Mouse (Mus musculus): ENCODE measurements around the gene Prpf6. TPM values are rescaled to one million over a fixed set of nuclear protein-coding genes. Genes with fewer than 3 reads are reported as not detected.

The Prpf6 gene
- polyA plus RNA-seq, 1 experiment from 2014 or later = 43.0 TPM

DNA sequence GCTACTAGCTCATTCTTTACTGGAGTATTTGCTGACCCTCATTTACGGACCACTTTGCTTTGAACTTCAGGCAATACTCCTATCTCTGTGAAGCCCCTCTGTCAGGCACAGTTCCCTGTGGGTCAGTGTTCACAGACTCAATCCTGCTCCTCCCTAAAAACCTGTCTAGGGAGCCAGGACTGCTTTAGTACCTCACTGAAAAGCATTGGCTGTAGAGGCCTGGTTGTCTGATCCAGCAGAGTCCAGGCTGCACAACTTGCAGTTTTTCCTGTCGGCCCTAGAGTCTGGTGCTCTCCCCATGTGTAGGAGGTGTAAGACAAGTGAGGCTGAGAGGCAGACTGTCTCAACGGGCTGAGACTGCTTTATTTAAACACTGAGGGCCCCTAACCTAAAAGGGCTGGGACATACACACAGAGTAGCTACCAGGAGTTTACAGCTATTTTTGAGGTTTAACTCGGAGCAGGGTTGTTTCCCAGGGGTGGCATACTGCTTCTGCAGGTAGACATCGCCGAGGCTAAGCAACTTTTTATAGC is 8.6 kb downstream of the Prpf6 start:
- Histone ChIP-seq H3K9me3 (ENCODE audit: control insufficient read depth, low read length) (no peaks in the 10 kb centered on the region), H3K4me1 (ENCODE audit: control insufficient read depth in 2 of 2, insufficient read depth in 2 of 2, low read length in 2 of 2) (peaks cover 4 to 17% of the 10 kb centered on the region in 2 experiments), H3K27me3 (ENCODE audit: control insufficient read depth, insufficient read depth, low read length) (no peaks in the 10 kb centered on the region), H3K9ac (ENCODE audit: low read length) (peak overlapping the region; percentile 94), H3K27ac (replicated peaks in 1 of 2; ENCODE audit: control insufficient read depth in 1 of 2, insufficient read depth in 1 of 2, low read depth in 2 of 2, low read length in 2 of 2) (peak overlapping the region in 1 of 2 experiments; percentile 80; a peak in 2 of 4 replicates), H3K36me3 (ENCODE audit: control insufficient read depth, insufficient read depth, low read length) (no peaks in the 10 kb centered on the region), H3K4me2 (ENCODE audit: low read length) (peak overlapping the region; percentile 86), H3K4me3 (ENCODE audit: control insufficient read depth in 1 of 2, insufficient read depth in 1 of 2, low read depth in 1 of 2, low read length in 2 of 2) (peak overlapping the region; percentile 85 to 96; a peak in 3 of 4 replicates)
- 65% methylated on average over 6 of the region's 6 CpGs for WGBS
- no peak for ATAC-seq (ENCODE audit: insufficient number of reproducible peaks, insufficient read depth, low FRiP score, low read depth)

DNA sequence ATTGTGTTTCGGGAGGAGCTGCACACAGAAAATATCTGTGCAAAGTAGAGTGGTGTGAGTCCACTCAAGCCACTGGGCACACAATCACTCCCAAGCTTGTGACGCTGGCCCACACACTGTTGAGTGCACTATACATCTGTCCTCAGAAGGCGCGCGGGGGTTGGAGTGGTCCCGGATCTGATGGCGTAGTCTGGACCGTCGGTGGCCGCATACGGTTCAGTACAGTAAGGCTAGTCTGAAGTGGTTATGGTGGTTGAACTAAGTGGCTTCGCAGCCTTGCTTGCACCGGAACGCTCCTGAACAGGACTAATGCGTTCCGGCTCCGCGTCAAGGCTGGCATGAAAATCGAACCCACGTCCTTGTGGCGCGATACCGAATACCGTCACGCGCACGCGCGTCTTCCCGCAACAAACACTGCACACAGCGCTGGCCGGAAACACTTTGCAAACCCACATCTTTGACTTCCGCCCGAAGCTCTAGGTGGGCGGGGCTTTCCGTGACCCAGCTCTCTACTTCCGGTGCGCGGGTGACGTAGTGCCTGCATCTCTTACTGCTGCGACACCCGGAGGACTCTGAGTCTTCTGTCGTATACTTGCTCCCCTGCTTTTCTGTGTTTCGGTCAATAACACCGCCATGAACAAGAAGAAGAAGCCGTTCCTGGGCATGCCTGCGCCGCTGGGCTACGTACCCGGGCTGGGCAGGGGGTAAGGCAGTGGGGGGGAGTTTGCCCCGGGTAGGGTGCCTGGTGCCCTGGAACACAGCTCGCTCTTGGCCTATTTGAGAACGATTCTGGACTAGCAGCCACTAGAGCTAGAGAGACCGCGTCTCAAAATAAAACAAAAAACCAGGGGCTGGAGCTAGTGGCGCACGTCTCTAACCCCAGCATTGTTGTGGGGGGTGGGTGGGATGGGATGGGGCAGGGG is 9.4 kb downstream of the Prpf6 start:
- Histone ChIP-seq H3K4me2 (ENCODE audit: low read length) (peak overlapping the region; percentile 86), H3K4me3 (ENCODE audit: control insufficient read depth in 1 of 2, insufficient read depth in 1 of 2, low read depth in 1 of 2, low read length in 2 of 2) (peak overlapping the region; percentile 85 to 96), H3K27me3 (ENCODE audit: control insufficient read depth, insufficient read depth, low read length) (no peaks in the 10 kb centered on the region), H3K36me3 (ENCODE audit: control insufficient read depth, insufficient read depth, low read length) (no peaks in the 10 kb centered on the region), H3K9ac (ENCODE audit: low read length) (peak overlapping the region; percentile 94), H3K9me3 (ENCODE audit: control insufficient read depth, low read length) (no peaks in the 10 kb centered on the region), H3K27ac (replicated peaks in 1 of 2; ENCODE audit: control insufficient read depth in 1 of 2, insufficient read depth in 1 of 2, low read depth in 2 of 2, low read length in 2 of 2) (peak overlapping the region; percentile 80 to 86), H3K4me1 (ENCODE audit: control insufficient read depth in 2 of 2, insufficient read depth in 2 of 2, low read length in 2 of 2) (peaks cover 4 to 17% of the 10 kb centered on the region in 2 experiments)
- 2% methylated on average over 57 of the region's 57 CpGs for WGBS
- ATAC-seq (ENCODE audit: insufficient number of reproducible peaks, insufficient read depth, low FRiP score, low read depth) = peak; percentile 87

DNA sequence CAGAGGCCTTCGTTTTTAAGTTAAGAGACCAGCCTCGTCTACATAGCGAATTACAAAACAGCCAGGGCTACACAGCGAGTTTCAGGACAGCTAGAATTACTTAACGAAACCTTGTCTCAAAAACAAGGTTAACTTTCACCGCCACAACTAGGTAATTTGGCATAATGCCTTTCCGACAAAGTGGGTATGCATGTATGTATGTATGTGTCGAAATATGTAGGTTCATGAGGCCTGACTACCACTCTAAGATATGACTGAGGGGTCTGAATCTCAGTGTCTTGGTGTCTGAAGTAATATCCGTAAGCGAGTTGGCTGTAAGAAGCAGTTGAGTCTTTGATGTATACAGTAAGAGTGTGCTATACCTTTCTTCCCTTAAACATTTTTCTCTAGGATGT is 10.1 kb downstream of the Prpf6 start:
- peak overlapping the region; percentile 86 for H3K4me2 ChIP-seq (ENCODE audit: low read length)
- H3K27me3 ChIP-seq (ENCODE audit: control insufficient read depth, insufficient read depth, low read length) = no peaks in the 10 kb centered on the region
- no peak for ATAC-seq (ENCODE audit: insufficient number of reproducible peaks, insufficient read depth, low FRiP score, low read depth)
- H3K4me3 ChIP-seq (ENCODE audit: control insufficient read depth in 1 of 2, insufficient read depth in 1 of 2, low read depth in 1 of 2, low read length in 2 of 2) = peak overlapping the region; percentile 85 to 96
- H3K9me3 ChIP-seq (ENCODE audit: control insufficient read depth, low read length) = no peaks in the 10 kb centered on the region
- H3K4me1 ChIP-seq (ENCODE audit: control insufficient read depth in 2 of 2, insufficient read depth in 2 of 2, low read length in 2 of 2) = peaks cover 4 to 17% of the 10 kb centered on the region in 2 experiments
- H3K9ac ChIP-seq (ENCODE audit: low read length) = peak overlapping the region; percentile 94
- H3K27ac ChIP-seq (replicated peaks in 1 of 2; ENCODE audit: control insufficient read depth in 1 of 2, insufficient read depth in 1 of 2, low read depth in 2 of 2, low read length in 2 of 2) = no peak overlapping the region
- no peaks in the 10 kb centered on the region for H3K36me3 ChIP-seq (ENCODE audit: control insufficient read depth, insufficient read depth, low read length)
- 31% methylated on average over 10 of the region's 10 CpGs for WGBS

DNA sequence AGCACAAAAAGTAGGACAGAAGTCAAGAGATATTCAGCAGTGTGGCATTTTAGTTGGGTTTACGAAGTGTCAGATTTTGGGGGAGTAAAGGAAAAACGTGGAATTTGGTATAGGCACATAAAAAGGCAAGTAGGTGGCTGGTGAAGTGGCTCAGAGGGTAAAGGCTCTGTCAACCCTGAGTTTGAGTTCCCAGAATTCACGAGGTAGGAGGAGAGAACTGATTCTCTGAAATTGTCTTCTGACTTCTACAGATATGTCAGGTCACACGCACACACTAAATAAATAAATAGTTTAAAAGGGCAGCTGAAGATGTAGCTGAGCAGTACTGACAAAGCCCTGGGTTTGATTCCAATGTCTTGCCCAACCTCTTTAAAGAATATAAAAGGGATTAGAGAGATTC is 10.7 kb downstream of the Prpf6 start:
- H3K9ac ChIP-seq (ENCODE audit: low read length) = no peak overlapping the region; the same call in 1 of the 2 replicates
- H3K4me2 ChIP-seq (ENCODE audit: low read length) = peak overlapping the region; percentile 86
- no peak overlapping the region for H3K27ac ChIP-seq (replicated peaks in 1 of 2; ENCODE audit: control insufficient read depth in 1 of 2, insufficient read depth in 1 of 2, low read depth in 2 of 2, low read length in 2 of 2)
- ATAC-seq (ENCODE audit: insufficient number of reproducible peaks, insufficient read depth, low FRiP score, low read depth) = no peak
- H3K4me1 ChIP-seq (ENCODE audit: control insufficient read depth in 2 of 2, insufficient read depth in 2 of 2, low read length in 2 of 2) = peaks cover 4 to 17% of the 10 kb centered on the region in 2 experiments
- H3K36me3 ChIP-seq (ENCODE audit: control insufficient read depth, insufficient read depth, low read length) = no peaks in the 10 kb centered on the region
- H3K27me3 ChIP-seq (ENCODE audit: control insufficient read depth, insufficient read depth, low read length) = no peaks in the 10 kb centered on the region
- 71% methylated on average over 4 of the region's 4 CpGs for WGBS
- no peak overlapping the region for H3K4me3 ChIP-seq (ENCODE audit: control insufficient read depth in 1 of 2, insufficient read depth in 1 of 2, low read depth in 1 of 2, low read length in 2 of 2)
- H3K9me3 ChIP-seq (ENCODE audit: control insufficient read depth, low read length) = no peaks in the 10 kb centered on the region

DNA sequence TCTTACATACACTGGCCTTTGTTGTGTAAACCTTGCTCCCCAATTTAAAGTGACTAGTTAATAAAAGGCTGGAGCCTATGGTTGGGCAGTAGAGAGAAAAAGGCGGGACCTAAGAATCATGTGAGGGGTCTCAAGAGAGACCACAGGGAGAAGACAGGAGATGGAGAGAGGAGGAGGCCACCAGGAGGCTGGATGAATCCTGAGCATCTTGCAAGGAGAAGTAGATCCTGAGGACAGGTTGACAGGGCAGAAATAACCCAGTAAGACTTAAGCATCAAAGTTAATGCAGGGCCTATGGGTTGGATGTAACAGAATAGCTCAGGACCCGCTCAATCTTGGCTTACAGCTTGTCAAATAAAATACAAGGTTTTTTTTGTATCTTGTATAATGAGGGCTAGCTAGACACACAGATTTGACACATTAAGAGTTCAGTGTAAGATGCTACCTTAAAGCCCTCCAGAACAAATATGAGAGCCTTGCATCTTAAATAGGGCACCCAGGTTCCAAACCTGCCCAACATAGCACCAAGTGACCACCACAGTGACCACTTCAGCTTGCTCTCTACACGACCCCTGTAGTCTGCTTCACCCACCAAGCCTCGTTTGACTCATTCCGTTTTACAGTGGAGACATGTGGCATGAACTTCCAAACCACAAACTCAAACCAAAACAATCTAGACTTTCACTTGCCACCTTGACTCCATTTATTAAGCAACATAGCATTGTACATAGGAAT is 27.3 kb downstream of the Prpf6 start:
- H3K4me1 ChIP-seq (ENCODE audit: control insufficient read depth in 2 of 2, insufficient read depth in 2 of 2, low read length in 2 of 2) = no peaks in the 10 kb centered on the region
- H3K4me2 ChIP-seq (ENCODE audit: low read length) = no peak overlapping the region
- no peak overlapping the region for H3K9ac ChIP-seq (ENCODE audit: low read length)
- 88% methylated on average over 5 of the region's 5 CpGs for WGBS
- H3K36me3 ChIP-seq (ENCODE audit: control insufficient read depth, insufficient read depth, low read length) = peaks cover 80% of the 10 kb centered on the region
- no peak overlapping the region for H3K4me3 ChIP-seq (ENCODE audit: control insufficient read depth in 1 of 2, insufficient read depth in 1 of 2, low read depth in 1 of 2, low read length in 2 of 2)
- H3K9me3 ChIP-seq (ENCODE audit: control insufficient read depth, low read length) = no peaks in the 10 kb centered on the region
- no peak overlapping the region for H3K27ac ChIP-seq (replicated peaks in 1 of 2; ENCODE audit: control insufficient read depth in 1 of 2, insufficient read depth in 1 of 2, low read depth in 2 of 2, low read length in 2 of 2)
- no peaks in the 10 kb centered on the region for H3K27me3 ChIP-seq (ENCODE audit: control insufficient read depth, insufficient read depth, low read length)
- ATAC-seq (ENCODE audit: insufficient number of reproducible peaks, insufficient read depth, low FRiP score, low read depth) = no peak

DNA sequence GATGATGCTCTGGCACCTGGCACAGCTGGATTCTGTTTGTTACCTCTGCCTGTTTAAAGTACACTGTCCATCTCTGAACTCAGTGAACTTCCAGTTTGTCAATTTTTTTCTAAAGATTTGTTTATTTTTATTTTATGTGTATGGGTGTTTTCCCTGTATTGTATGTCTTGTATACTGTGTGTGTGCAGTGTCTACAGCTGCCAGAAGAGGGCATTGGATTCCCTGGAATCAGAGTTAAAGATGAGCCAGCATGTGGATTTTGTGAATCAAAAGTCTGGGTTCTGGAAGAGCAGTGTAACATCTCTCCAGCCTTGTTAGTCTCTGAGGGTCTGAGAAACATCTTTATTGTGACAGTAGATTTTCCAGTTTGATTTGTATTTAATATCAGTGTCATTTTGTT is 31.7 kb downstream of the Prpf6 start:
- Histone ChIP-seq H3K27me3 (ENCODE audit: control insufficient read depth, insufficient read depth, low read length) (no peaks in the 10 kb centered on the region), H3K4me1 (ENCODE audit: control insufficient read depth in 2 of 2, insufficient read depth in 2 of 2, low read length in 2 of 2) (no peaks in the 10 kb centered on the region), H3K9ac (ENCODE audit: low read length) (no peak overlapping the region), H3K27ac (replicated peaks in 1 of 2; ENCODE audit: control insufficient read depth in 1 of 2, insufficient read depth in 1 of 2, low read depth in 2 of 2, low read length in 2 of 2) (no peak overlapping the region), H3K4me3 (ENCODE audit: control insufficient read depth in 1 of 2, insufficient read depth in 1 of 2, low read depth in 1 of 2, low read length in 2 of 2) (no peak overlapping the region), H3K9me3 (ENCODE audit: control insufficient read depth, low read length) (no peaks in the 10 kb centered on the region), H3K36me3 (ENCODE audit: control insufficient read depth, insufficient read depth, low read length) (peaks cover 84% of the 10 kb centered on the region), H3K4me2 (ENCODE audit: low read length) (no peak overlapping the region)
- no peak for ATAC-seq (ENCODE audit: insufficient number of reproducible peaks, insufficient read depth, low FRiP score, low read depth)

DNA sequence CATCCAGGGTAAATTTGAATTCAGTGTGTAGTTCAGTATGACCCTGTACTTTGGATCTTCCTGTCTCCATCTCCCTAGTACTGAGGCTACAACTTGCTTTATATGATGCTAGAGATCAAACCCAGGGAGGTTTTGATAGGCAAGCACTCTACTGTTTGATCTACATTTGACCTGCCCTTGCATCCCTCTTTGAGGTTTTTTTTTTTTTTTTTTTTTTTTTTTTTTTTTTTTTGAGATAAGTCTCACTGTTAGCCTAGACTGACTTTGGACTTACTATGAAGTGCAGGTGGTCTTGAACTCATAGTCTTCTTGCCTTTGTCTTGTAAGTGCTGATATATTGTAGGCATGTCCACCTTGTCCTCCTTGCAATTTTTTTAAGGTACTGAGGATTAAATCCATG is 36.8 kb downstream of the Prpf6 start:
- Histone ChIP-seq H3K27me3 (ENCODE audit: control insufficient read depth, insufficient read depth, low read length) (no peaks in the 10 kb centered on the region), H3K4me1 (ENCODE audit: control insufficient read depth in 2 of 2, insufficient read depth in 2 of 2, low read length in 2 of 2) (no peaks in the 10 kb centered on the region), H3K9me3 (ENCODE audit: control insufficient read depth, low read length) (no peaks in the 10 kb centered on the region), H3K4me3 (ENCODE audit: control insufficient read depth in 1 of 2, insufficient read depth in 1 of 2, low read depth in 1 of 2, low read length in 2 of 2) (no peak overlapping the region), H3K4me2 (ENCODE audit: low read length) (no peak overlapping the region), H3K27ac (replicated peaks in 1 of 2; ENCODE audit: control insufficient read depth in 1 of 2, insufficient read depth in 1 of 2, low read depth in 2 of 2, low read length in 2 of 2) (no peak overlapping the region), H3K36me3 (ENCODE audit: control insufficient read depth, insufficient read depth, low read length) (peaks cover 75% of the 10 kb centered on the region), H3K9ac (ENCODE audit: low read length) (no peak overlapping the region)
- no peak for ATAC-seq (ENCODE audit: insufficient number of reproducible peaks, insufficient read depth, low FRiP score, low read depth)
